Mouse (Mus musculus): ENCODE data around the gene Bri3. TPM values are rescaled to one million over a fixed set of nuclear protein-coding genes. Genes with fewer than 3 reads are reported as not detected.

The Bri3 gene
- polyA plus RNA-seq, 1 experiment from 2014 or later, result 204 TPM

DNA sequence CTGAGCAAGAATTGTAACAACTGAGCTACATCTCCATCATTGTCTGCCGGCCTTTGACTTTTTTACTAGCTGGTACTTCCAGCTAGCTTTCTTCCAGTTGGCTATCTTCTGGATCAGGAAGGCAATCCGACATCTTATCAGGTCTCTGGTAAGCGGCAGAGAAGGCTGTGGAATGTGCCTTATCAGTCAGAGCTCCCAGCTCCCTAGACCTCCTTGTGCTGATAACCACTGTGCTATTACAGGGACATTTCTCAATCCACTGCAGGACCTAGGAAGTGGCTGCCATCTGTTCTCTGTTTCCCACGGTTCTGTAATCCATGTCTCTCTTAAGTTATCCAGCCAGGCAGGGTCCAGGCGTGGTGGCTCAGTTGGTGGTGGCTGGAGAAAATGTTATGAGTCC lies 27.5 kb downstream of the Bri3 start:
- Histone ChIP-seq H3K36me3 (ENCODE audit: control insufficient read depth, insufficient read depth, low read length) (peaks cover 28% of the 10 kb centered on the region), H3K4me3 (ENCODE audit: control insufficient read depth in 1 of 2, insufficient read depth in 1 of 2, low read depth in 1 of 2, low read length in 2 of 2) (no peak overlapping the region), H3K9me3 (ENCODE audit: control insufficient read depth, low read length) (no peaks in the 10 kb centered on the region), H3K4me1 (ENCODE audit: control insufficient read depth in 2 of 2, insufficient read depth in 2 of 2, low read length in 2 of 2) (peaks cover 23 to 42% of the 10 kb centered on the region in 2 experiments), H3K27ac (replicated peaks in 1 of 2; ENCODE audit: control insufficient read depth in 1 of 2, insufficient read depth in 1 of 2, low read depth in 2 of 2, low read length in 2 of 2) (peak overlapping the region; percentile 47 to 62; a peak in 3 of 4 replicates), H3K27me3 (ENCODE audit: control insufficient read depth, insufficient read depth, low read length) (no peaks in the 10 kb centered on the region), H3K9ac (ENCODE audit: low read length) (no peak overlapping the region), H3K4me2 (ENCODE audit: low read length) (0 out of 2 replicates have a peak overlapping the region, but pooled peaks have one; percentile 1)
- no peak for ATAC-seq (ENCODE audit: insufficient number of reproducible peaks, insufficient read depth, low FRiP score, low read depth)
- WGBS, result 7% methylated on average over 5 of the region's 5 CpGs

DNA sequence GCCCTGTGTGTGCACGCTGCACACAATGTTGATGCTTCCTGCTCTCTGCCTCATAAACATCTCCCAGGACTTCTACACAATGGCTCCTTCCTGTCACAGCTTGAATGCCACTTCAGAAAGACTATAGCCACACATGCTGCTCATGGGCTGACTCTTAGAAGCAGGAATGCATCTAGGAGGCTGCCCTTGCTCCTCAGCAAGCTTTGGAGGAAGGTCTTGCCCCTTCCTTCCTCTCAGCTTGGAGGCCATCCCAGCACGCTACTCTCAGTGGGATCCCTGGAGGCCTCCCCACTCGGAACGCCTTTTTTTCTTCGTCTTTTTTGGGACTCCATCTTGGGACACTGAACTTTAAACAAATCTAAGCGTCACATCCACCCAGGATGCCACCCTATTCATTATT lies 30.7 kb downstream of the Bri3 start:
- Histone ChIP-seq H3K36me3 (ENCODE audit: control insufficient read depth, insufficient read depth, low read length) (peaks cover 34% of the 10 kb centered on the region), H3K4me1 (ENCODE audit: control insufficient read depth in 2 of 2, insufficient read depth in 2 of 2, low read length in 2 of 2) (peaks cover 9 to 21% of the 10 kb centered on the region in 2 experiments), H3K27ac (replicated peaks in 1 of 2; ENCODE audit: control insufficient read depth in 1 of 2, insufficient read depth in 1 of 2, low read depth in 2 of 2, low read length in 2 of 2) (no peak overlapping the region), H3K4me3 (ENCODE audit: control insufficient read depth in 1 of 2, insufficient read depth in 1 of 2, low read depth in 1 of 2, low read length in 2 of 2) (no peak overlapping the region), H3K27me3 (ENCODE audit: control insufficient read depth, insufficient read depth, low read length) (no peaks in the 10 kb centered on the region), H3K4me2 (ENCODE audit: low read length) (no peak overlapping the region), H3K9me3 (ENCODE audit: control insufficient read depth, low read length) (no peaks in the 10 kb centered on the region), H3K9ac (ENCODE audit: low read length) (no peak overlapping the region)
- ATAC-seq (ENCODE audit: insufficient number of reproducible peaks, insufficient read depth, low FRiP score, low read depth), result no peak
- WGBS, result 60% methylated on average over 6 of the region's 6 CpGs

DNA sequence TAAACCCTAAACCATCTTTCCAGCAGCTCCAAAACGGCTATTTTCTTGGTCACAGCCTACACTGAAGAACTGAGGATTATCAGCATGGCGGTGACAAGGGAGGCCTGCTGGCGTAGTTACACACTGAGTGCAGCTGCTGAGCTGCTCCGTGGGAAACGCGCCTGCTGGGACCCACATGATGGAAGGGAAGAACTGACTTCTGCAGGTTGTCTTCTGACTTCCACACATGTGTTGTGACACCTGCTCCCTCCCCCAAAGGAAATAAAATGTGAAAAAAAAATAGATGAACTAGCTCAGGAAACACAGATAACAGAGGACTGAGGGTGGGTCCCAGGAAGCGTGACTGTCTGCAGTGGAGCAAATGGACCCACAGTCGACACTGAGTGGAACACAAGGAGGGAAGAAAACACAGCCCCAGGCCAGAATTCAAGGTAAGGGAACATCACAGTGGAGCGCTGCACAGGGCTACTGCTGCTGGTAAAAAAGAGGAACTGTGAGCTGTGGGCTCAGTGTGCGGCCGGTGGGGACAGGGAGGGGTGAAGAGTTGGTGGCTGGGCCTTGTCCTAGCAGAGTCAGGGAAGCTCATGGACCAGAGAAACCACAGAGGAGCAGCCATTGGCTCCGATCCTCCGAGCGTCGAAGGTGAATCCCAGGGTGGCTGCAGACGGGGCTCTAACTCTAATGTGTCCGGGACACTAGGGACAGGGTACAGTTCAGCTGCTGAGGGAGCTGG lies 32.8 kb downstream of the Bri3 start:
- 70% methylated on average over 17 of the region's 17 CpGs for WGBS
- Histone ChIP-seq H3K9me3 (ENCODE audit: control insufficient read depth, low read length) (no peaks in the 10 kb centered on the region), H3K27ac (replicated peaks in 1 of 2; ENCODE audit: control insufficient read depth in 1 of 2, insufficient read depth in 1 of 2, low read depth in 2 of 2, low read length in 2 of 2) (no peak overlapping the region), H3K9ac (ENCODE audit: low read length) (no peak overlapping the region), H3K27me3 (ENCODE audit: control insufficient read depth, insufficient read depth, low read length) (no peaks in the 10 kb centered on the region), H3K4me3 (ENCODE audit: control insufficient read depth in 1 of 2, insufficient read depth in 1 of 2, low read depth in 1 of 2, low read length in 2 of 2) (no peak overlapping the region), H3K4me1 (ENCODE audit: control insufficient read depth in 2 of 2, insufficient read depth in 2 of 2, low read length in 2 of 2) (peaks cover under 1 to 10% of the 10 kb centered on the region in 2 experiments), H3K4me2 (ENCODE audit: low read length) (no peak overlapping the region), H3K36me3 (ENCODE audit: control insufficient read depth, insufficient read depth, low read length) (peaks cover 52% of the 10 kb centered on the region)
- no peak for ATAC-seq (ENCODE audit: insufficient number of reproducible peaks, insufficient read depth, low FRiP score, low read depth)

DNA sequence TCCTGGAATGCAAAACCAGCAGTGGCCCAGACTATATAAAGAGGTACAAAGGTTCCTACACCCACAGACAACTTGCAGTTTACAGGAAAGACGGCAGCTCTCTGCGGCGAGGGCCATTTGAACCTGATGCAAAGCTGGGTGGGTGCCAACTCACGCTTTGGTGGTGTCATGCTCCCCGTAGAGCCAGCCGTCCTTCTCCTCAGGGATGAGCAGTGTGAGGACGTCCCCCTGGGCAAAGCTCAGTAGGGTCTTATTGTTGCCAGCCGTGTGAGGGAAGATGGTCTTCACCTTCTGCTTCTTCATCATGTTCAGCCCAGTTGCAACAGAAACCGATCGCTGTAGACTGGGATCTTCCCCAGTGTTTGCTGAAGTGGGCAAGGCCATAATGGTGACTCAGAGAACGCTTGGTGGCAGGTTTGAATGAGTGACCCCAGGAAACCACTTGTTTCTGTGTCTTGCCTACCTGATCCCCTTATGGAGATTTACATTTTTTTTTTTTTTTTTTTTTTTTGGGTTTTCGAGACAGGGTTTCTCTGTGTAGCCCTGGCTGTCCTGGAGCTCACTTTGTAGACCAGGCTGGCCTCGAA lies 34.2 kb downstream of the Bri3 start:
- H3K36me3 ChIP-seq (ENCODE audit: control insufficient read depth, insufficient read depth, low read length), result peaks cover 60% of the 10 kb centered on the region
- no peak for ATAC-seq (ENCODE audit: insufficient number of reproducible peaks, insufficient read depth, low FRiP score, low read depth)
- H3K27ac ChIP-seq (replicated peaks in 1 of 2; ENCODE audit: control insufficient read depth in 1 of 2, insufficient read depth in 1 of 2, low read depth in 2 of 2, low read length in 2 of 2), result no peak overlapping the region
- no peaks in the 10 kb centered on the region for H3K27me3 ChIP-seq (ENCODE audit: control insufficient read depth, insufficient read depth, low read length)
- H3K4me2 ChIP-seq (ENCODE audit: low read length), result no peak overlapping the region
- no peak overlapping the region for H3K9ac ChIP-seq (ENCODE audit: low read length)
- WGBS, result 85% methylated on average over 12 of the region's 13 CpGs
- peaks cover 0 to 3% of the 10 kb centered on the region in 2 experiments; a peak in 1 of 4 replicates for H3K4me1 ChIP-seq (ENCODE audit: control insufficient read depth in 2 of 2, insufficient read depth in 2 of 2, low read length in 2 of 2)
- H3K9me3 ChIP-seq (ENCODE audit: control insufficient read depth, low read length), result no peaks in the 10 kb centered on the region
- H3K4me3 ChIP-seq (ENCODE audit: control insufficient read depth in 1 of 2, insufficient read depth in 1 of 2, low read depth in 1 of 2, low read length in 2 of 2), result no peak overlapping the region

DNA sequence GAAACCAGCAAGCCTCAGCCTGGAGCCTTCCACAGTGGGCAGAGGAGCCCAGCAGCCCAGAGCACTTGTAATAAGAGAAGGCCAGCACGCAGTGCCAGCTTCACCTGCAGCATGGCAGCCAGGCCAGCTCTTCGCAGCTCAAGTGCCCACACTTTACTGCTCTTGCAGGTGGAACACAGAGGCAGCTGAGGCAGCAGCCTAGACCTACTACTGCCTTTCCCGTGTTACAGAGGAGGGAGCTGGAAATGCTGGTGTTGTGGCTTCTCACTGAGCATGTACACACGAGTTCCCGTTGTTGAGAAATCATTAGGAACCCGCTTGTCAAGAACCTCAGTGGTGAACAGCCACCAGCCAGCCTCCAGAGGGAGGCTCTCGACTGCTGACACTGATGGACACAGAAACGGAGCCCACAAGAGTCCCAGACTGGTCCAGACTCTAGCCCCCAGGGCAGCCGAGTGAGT lies 34.9 kb downstream of the Bri3 start:
- no peak overlapping the region for H3K4me3 ChIP-seq (ENCODE audit: control insufficient read depth in 1 of 2, insufficient read depth in 1 of 2, low read depth in 1 of 2, low read length in 2 of 2)
- H3K4me1 ChIP-seq (ENCODE audit: control insufficient read depth in 2 of 2, insufficient read depth in 2 of 2, low read length in 2 of 2), result peaks cover 2 to 7% of the 10 kb centered on the region in 2 experiments; a peak in 3 of 4 replicates
- peaks cover 64% of the 10 kb centered on the region for H3K36me3 ChIP-seq (ENCODE audit: control insufficient read depth, insufficient read depth, low read length)
- ATAC-seq (ENCODE audit: insufficient number of reproducible peaks, insufficient read depth, low FRiP score, low read depth), result no peak
- WGBS, result 69% methylated on average over 9 of the region's 9 CpGs
- H3K27me3 ChIP-seq (ENCODE audit: control insufficient read depth, insufficient read depth, low read length), result no peaks in the 10 kb centered on the region
- H3K4me2 ChIP-seq (ENCODE audit: low read length), result no peak overlapping the region
- no peak overlapping the region for H3K27ac ChIP-seq (replicated peaks in 1 of 2; ENCODE audit: control insufficient read depth in 1 of 2, insufficient read depth in 1 of 2, low read depth in 2 of 2, low read length in 2 of 2)
- no peak overlapping the region for H3K9ac ChIP-seq (ENCODE audit: low read length)
- no peaks in the 10 kb centered on the region for H3K9me3 ChIP-seq (ENCODE audit: control insufficient read depth, low read length)

DNA sequence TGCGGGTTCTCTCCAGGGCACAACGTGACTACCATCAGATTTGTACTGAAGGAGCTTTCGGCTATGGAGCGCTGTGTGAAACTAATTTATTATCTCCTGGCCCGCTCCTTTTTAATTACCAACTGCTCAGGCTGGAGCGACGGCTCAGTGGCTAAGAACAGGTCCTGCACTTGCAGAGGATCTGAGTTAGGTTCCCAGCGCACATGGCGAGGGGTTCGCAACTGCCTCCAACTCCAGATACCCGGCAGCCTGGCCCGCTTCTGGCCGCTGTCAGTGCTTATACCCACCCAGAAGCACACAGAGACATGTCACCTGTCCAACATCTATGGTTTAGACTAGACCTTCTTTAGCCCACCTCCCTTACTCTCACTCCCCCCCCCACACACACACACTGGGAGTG lies 35.7 kb downstream of the Bri3 start:
- WGBS, result 95% methylated on average over 13 of the region's 13 CpGs

DNA sequence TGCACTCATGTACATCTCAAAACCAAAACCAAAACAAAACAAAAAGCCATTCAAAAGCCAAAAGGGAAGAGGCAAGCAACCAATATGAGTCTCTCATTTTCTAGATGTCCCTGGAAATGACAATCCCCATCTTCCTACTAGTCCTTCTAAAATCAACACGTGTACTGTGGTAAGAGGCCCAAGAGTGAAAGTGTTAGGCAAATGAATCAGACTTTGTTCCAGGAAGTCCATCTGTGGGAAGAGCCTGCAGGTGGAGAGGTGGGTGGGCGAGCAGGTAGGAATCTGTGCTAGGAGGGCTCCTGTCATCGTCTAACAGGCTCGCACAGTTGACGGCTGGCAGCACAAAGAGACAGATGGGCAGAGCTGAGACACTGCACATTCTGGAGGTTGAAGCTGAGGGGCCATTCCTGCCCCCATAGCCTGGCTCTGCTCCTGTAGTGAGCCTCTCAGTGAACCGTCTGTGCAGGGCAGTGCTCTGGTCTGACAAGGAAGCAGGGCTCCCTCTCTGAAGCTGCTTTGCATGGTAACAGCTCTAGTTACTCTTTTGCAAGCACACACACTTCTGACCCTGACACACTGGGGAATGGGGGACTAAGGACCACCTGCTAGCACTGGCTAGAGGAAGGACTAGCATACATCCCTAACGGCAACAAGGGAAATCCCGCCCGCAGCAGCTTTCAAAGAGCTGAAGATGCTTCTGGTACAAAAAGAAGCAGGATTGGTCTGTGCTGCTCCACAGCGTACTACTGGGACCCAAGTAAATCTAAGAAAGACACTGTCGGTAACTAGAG lies 38.4 kb downstream of the Bri3 start:
- H3K27ac ChIP-seq (replicated peaks in 1 of 2; ENCODE audit: control insufficient read depth in 1 of 2, insufficient read depth in 1 of 2, low read depth in 2 of 2, low read length in 2 of 2), result no peak overlapping the region
- no peak for ATAC-seq (ENCODE audit: insufficient number of reproducible peaks, insufficient read depth, low FRiP score, low read depth)
- H3K36me3 ChIP-seq (ENCODE audit: control insufficient read depth, insufficient read depth, low read length), result peaks cover 57% of the 10 kb centered on the region
- H3K9me3 ChIP-seq (ENCODE audit: control insufficient read depth, low read length), result no peaks in the 10 kb centered on the region
- 73% methylated on average over 11 of the region's 11 CpGs for WGBS
- H3K9ac ChIP-seq (ENCODE audit: low read length), result 0 out of 2 replicates have a peak overlapping the region, but pooled peaks have one; percentile 21
- H3K4me1 ChIP-seq (ENCODE audit: control insufficient read depth in 2 of 2, insufficient read depth in 2 of 2, low read length in 2 of 2), result peaks cover 7 to 15% of the 10 kb centered on the region in 2 experiments
- no peak overlapping the region for H3K4me3 ChIP-seq (ENCODE audit: control insufficient read depth in 1 of 2, insufficient read depth in 1 of 2, low read depth in 1 of 2, low read length in 2 of 2)
- H3K27me3 ChIP-seq (ENCODE audit: control insufficient read depth, insufficient read depth, low read length), result no peaks in the 10 kb centered on the region
- H3K4me2 ChIP-seq (ENCODE audit: low read length), result no peak overlapping the region

More for the DNA sequence above, 35.7 kb downstream of the Bri3 start:
- no peak overlapping the region for H3K4me3 ChIP-seq (ENCODE audit: control insufficient read depth in 1 of 2, insufficient read depth in 1 of 2, low read depth in 1 of 2, low read length in 2 of 2)
- H3K9me3 ChIP-seq (ENCODE audit: control insufficient read depth, low read length), result no peaks in the 10 kb centered on the region
- ATAC-seq (ENCODE audit: insufficient number of reproducible peaks, insufficient read depth, low FRiP score, low read depth), result no peak
- H3K9ac ChIP-seq (ENCODE audit: low read length), result no peak overlapping the region
- no peak overlapping the region for H3K27ac ChIP-seq (replicated peaks in 1 of 2; ENCODE audit: control insufficient read depth in 1 of 2, insufficient read depth in 1 of 2, low read depth in 2 of 2, low read length in 2 of 2)
- H3K36me3 ChIP-seq (ENCODE audit: control insufficient read depth, insufficient read depth, low read length), result peaks cover 67% of the 10 kb centered on the region
- peaks cover 3 to 7% of the 10 kb centered on the region in 2 experiments; a peak in 3 of 4 replicates for H3K4me1 ChIP-seq (ENCODE audit: control insufficient read depth in 2 of 2, insufficient read depth in 2 of 2, low read length in 2 of 2)
- H3K27me3 ChIP-seq (ENCODE audit: control insufficient read depth, insufficient read depth, low read length), result no peaks in the 10 kb centered on the region
- H3K4me2 ChIP-seq (ENCODE audit: low read length), result no peak overlapping the region
